11 mouse cellular contexts compared by ENCODE assay signal in the genomic region with DNA sequence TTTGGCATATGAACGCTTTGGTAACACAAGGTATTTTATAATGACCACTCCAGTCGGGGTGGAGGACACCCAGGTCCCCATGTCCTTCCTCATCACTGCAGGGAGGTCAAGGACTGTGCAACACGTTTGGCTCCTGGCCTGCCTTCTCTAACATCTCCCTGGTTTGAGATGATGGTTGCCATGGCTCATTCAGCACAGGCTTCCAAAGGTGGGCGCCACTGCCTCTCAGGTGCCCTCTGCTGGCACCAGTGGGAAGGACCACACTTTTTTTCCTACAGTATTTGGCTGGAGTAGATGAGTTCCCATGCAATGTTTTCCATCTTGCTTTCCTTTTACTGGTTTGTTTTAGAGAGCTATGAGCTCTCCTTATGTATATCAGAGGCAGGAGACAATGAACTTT.
DNase-seq lines count a peak whose midpoint lies in the region; ATAC-seq and TF ChIP-seq lines count a peak whose summit lies in the region.
"Had no signal": no experiment of that assay in that cellular context is flagged by ENCODE, and none has a peak within 500 bp of the region (broad histone marks: within the 10 kb centered on the region; RNA-seq: fewer than 3 reads in every experiment).

No protein-coding gene starts in this region.

- H3K4me3 ChIP-seq in embryonic facial prominence, embryonic 11.5 days (ENCODE audit: low read depth, low read length) = no peak overlapping the region
- no peak overlapping the region for H3K4me3 ChIP-seq in olfactory bulb, adult 2 months (ENCODE audit: insufficient read depth, low read depth, low read length)
- H3K4me3 ChIP-seq: embryonic facial prominence, embryonic 12.5 days; limb, embryonic 15.5 days; stomach, embryonic 15.5 days had no signal

- H3K4me1 ChIP-seq in embryonic facial prominence, embryonic 11.5 days (ENCODE audit: control insufficient read depth, insufficient read depth, low read length) = no peaks in the 10 kb centered on the region
- H3K4me1 ChIP-seq in olfactory bulb, adult 2 months (ENCODE audit: control insufficient read depth, insufficient read depth, low read length) = no peaks in the 10 kb centered on the region
- H3K4me1 ChIP-seq: embryonic facial prominence, embryonic 12.5 days; limb, embryonic 15.5 days had no signal

- H3K36me3 ChIP-seq in embryonic facial prominence, embryonic 11.5 days (replicated peaks; ENCODE audit: control insufficient read depth, insufficient read depth, low read depth, low read length) = no peaks in the 10 kb centered on the region
- H3K36me3 ChIP-seq: embryonic facial prominence, embryonic 12.5 days; limb, embryonic 15.5 days; stomach, embryonic 15.5 days had no signal

- H3K27me3 ChIP-seq in embryonic facial prominence, embryonic 11.5 days (ENCODE audit: control insufficient read depth, insufficient read depth, low read length) = no peaks in the 10 kb centered on the region
- H3K27me3 ChIP-seq: embryonic facial prominence, embryonic 12.5 days; limb, embryonic 15.5 days; stomach, embryonic 15.5 days had no signal

- TF ChIP-seq POLR2A in olfactory bulb, adult 2 months (IDR thresholded peaks at IDR 0.05; ENCODE audit: insufficient read depth, low read depth, low read length) = no peak

- H3K27ac ChIP-seq in embryonic facial prominence, embryonic 11.5 days (replicated peaks; ENCODE audit: low read depth, low read length) = no peak overlapping the region
- no peak overlapping the region for H3K27ac ChIP-seq in olfactory bulb, adult 2 months (ENCODE audit: insufficient read depth, low read depth, low read length)
- H3K27ac ChIP-seq: embryonic facial prominence, embryonic 12.5 days; limb, embryonic 15.5 days; stomach, embryonic 15.5 days had no signal

- WGBS in embryonic facial prominence, embryonic 11.5 days = 43% methylated on average over 4 of the region's 4 CpGs
- WGBS in olfactory bulb, adult 2 months = 43% methylated on average over 4 of the region's 4 CpGs

- no peak overlapping the region for H3K9ac ChIP-seq in embryonic facial prominence, embryonic 11.5 days (replicated peaks; ENCODE audit: low read length)
- H3K9ac ChIP-seq: embryonic facial prominence, embryonic 12.5 days; limb, embryonic 15.5 days; stomach, embryonic 15.5 days had no signal

- DNase-seq in heart, postnatal 10 days = peak; percentile 30 to 60
- DNase-seq in heart, adult 11 months = no peak
- peak; percentile 11 for DNase-seq in 416B (ENCODE audit: low read depth)
- peak; percentile 1 for DNase-seq in T-cell, adult 2 months (ENCODE audit: low spot score)
- DNase-seq in embryonic facial prominence, embryonic 11.5 days (ENCODE audit: low spot score) = peak; percentile 65
- peak; percentile 24 for DNase-seq in left cerebral cortex, adult 11 months (ENCODE audit: low spot score)
- DNase-seq in urinary bladder, adult 2 months (ENCODE audit: low spot score) = no peak

- ATAC-seq in embryonic facial prominence, embryonic 11.5 days (replicated peaks; ENCODE audit: insufficient number of reproducible peaks, low FRiP score, low TSS enrichment, low read depth) = no peak

- intact Hi-C loops in heart, postnatal 10 days (cut with DNase I) = loop anchor here (1.0 to 5.0 kb wide), 2 partner anchors 200 to 502 kb away; no protein-coding TSS in a partner anchor

- H3K4me2 ChIP-seq in embryonic facial prominence, embryonic 11.5 days (ENCODE audit: low read depth, low read length) = no peak overlapping the region
- H3K4me2 ChIP-seq: embryonic facial prominence, embryonic 12.5 days; limb, embryonic 15.5 days; stomach, embryonic 15.5 days had no signal

- H3K9me3 ChIP-seq in embryonic facial prominence, embryonic 11.5 days (replicated peaks; ENCODE audit: control insufficient read depth, low read length) = no peaks in the 10 kb centered on the region
- H3K9me3 ChIP-seq: embryonic facial prominence, embryonic 12.5 days; limb, embryonic 15.5 days; stomach, embryonic 15.5 days had no signal

- peak; percentile 53 for TF ChIP-seq CTCF in olfactory bulb, adult 2 months (IDR thresholded peaks at IDR 0.05; ENCODE audit: insufficient read depth, low read depth, low read length)

Comparison
In these comparisons a context has a peak if more than half of its experiments do, and no peak if none do; other contexts are left out.
1. DNase-seq: peak in heart, postnatal 10 days (2 of 2), 416B (single experiment), T-cell, adult 2 months (single experiment), embryonic facial prominence, embryonic 11.5 days (single experiment) and left cerebral cortex, adult 11 months (single experiment); none in heart, adult 11 months (single experiment) and urinary bladder, adult 2 months (single experiment).